Mouse (Mus musculus) NIH3T3 (cell line): Measurements from ENCODE around the gene Olfr155.
A peak's percentile ranks its signal among the peaks of the same experiment; 100 is the strongest.

Source experiments
- DNase-seq: peaks from one replicate; pipeline ENCODE4 v3.0.0-alpha.2; 2012; ENCODE audit warnings: low read depth

Olfr155 gene

DNA sequence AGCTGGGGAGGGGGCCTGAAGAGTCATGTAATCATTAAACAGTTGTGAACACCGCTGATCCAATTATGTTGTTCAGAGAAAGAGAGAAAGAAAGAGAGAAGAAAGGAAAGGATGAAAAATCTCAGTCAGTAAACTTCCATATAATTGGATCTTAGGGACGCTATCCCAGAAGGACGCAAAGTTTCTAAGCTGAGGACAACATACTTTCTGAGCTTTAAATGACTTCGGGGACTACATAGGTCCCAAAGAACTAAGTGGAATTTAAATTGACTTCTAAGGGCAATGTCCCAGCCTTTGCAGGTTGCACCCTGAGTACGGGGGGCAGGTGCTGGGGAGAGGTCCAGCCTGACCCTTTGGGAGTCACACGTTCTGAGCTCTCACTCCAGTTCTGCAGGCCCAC lies at the start of gene Olfr155:
Gene Olfr155 (plus strand): TSS at position 301 of the 400 bp plus-strand sequence.
- no peak for DNase-seq

DNA sequence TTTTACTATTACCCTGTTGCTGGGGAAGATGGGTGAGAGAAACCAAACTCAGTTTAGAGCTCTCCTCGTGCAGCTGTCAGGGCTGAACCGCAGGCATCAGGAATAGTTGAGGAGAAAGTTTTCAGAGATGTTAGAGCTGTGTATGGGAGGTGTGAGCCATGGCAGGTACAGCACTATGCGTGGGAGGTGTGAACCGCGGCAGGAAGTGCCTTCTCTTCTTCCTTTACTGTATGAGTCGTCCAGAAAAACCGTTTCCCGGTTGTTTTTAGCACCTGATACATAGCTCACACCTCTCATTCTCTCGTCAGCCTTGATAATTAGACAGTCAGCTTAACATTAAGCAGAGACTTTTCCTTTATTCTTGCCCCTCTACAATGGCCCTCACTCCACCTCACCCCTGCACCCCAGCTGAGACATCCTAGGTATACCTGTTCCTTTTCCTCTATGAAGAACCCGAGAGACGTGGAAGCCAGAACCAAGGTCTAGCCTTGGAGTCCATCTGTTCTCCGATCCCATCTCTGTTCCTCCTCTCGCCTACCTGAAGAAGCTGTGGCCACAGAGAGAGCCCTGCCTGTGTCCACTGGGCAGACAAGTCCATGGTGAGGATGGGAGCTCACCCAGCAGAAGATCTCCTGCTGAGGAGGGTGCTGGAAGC lies 28.3 kb upstream of the Olfr155 start:
- no peak for DNase-seq

DNA sequence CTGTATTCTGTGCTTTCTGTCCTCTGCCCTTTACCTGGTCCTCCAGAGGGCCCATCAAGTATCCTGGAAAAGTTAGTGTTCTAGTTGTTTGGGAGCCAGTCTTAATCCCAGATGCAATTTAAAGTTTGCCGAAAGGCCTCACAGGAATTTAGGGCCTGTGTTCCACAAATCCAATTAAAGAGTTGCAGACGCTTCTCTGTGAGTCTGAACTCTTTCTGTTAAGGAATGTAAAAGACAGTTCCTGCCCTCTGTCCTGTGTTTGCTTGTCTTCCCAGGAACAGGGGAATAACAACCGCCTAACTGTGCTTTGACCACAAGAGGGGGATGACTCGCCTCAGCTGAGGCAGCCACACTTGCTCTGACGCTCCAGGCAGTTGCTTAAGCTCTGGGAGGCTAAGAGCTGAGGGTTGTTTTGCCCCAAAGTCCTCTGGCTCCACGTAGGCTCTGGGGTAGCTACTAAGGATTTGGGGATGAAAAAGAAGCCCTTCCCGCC lies 27.5 kb upstream of the Olfr155 start, which contains the start of gene Olfr156:
Gene Olfr156 (minus strand): TSS at position 51 of the 493 bp plus-strand sequence.
- DNase-seq, result peak; percentile 80

DNA sequence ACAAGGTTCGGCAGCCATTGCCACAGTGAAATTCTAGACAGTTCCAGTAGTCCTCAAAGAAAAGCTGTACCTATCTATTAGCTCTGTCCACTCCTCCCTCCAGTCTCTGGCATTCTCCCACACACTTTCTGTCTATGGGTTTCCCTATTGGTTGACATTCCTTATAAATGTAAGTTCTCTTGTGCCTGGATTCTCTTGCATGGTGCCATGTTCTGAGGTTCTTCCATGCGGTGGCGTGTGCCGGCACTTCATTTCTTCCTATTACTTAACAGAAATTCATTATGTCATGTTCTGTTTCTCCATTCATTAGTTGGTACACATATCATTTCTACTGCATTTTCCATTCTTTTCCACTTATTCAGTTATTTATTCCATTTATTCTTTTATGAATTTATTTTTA lies 22.6 kb upstream of the Olfr155 start:
- no peak for DNase-seq

DNA sequence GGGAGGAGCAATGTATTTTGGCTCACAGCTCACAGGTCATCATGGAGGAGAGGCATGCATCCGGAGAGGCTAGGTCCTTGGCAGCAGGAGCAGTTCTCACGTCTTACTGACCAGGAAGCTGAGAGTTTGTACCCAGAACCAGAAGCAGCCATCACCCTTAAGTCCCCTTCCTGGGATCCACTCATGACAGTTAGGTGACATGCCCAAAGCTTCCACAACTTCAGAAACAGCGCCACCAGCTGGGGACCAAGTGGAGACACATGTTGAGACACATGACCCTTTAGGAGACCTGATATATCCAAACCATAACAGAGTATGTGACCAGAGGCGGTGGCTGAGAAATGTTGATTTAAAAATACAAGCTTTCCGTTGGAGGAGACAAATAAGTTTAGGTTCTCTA lies 19.3 kb upstream of the Olfr155 start:
- no peak for DNase-seq

DNA sequence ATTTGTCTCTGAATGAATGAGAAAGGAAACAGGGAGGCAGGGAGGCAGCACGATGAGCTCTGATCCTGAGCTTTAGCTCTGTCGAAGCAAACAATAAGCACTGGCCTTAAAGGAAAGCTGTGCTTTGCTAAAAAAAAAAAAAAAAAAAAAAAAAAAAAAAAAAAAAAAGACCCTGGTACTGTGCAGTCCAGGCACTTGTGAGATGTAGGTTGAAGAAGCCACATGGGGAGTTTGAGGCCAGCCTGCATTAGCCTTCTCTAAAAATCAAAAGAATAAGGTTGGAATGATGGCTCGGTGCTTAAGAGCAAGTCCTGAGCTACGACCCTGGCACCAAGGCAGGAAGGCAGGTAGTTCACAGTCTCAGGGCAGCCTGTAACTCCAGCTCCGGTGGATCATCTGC lies 17.6 kb upstream of the Olfr155 start:
- no peak for DNase-seq

DNA sequence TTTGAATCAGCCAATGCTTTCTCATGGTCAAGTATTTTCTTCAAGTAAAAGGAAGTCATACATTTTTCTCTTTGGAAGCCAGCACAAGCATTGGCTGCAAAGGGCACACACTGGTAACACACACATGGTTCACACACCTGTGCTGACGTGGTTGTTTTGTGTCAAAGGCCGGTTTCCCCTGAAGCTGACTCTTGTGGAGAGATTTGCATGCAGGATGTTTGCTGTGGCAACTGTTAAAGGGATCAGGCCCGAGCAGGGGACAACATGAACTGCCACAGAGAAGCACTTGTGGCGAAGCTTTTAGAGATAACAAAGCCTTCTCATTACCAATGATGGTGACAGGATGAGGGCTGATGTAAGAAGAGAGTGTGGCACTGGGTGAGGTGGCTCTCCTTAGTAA lies 16.6 kb upstream of the Olfr155 start:
- DNase-seq, result no peak

DNA sequence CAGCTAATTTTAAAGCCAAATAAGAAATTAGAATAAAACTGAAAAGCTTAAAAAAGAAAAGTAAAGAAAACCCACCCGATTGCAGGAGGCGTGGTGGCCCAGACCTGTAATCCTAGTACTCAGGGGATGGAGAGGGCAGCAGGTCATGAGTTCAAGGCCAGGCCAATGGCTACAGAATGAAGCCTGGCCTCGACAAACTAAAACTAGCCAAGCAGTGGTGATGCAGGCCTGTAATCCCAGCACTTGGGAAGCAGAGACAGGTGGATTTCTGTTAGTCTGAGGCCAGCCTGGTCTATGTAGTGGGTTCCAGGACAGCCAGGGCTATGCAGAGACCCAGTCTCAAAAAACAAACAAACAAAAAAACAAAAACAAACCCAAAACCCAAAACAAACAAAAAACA lies 13.0 kb upstream of the Olfr155 start:
- no peak for DNase-seq

DNA sequence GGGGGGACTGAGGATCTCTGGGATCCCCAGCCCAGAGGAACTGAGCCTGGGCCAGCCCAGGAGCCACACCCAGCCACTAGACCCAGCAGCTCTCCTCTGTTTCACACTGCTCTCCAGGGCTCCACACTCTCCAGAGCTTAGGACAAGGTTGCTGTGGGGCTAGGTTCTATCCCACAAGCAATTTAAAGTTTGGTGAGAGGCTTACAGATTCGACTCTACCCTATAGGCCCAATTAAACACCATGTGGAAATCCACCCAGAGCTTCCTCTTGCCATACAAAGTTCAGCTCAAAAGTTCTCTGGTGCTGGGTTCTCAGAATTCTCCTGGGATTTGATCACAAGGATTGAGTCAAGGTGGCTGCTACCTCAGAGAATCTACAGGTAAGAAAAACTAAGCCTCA lies 11.3 kb upstream of the Olfr155 start, which contains the start of gene Olfr157:
Gene Olfr157 (minus strand): TSS at position 101 of the 400 bp plus-strand sequence.
- DNase-seq, result no peak

DNA sequence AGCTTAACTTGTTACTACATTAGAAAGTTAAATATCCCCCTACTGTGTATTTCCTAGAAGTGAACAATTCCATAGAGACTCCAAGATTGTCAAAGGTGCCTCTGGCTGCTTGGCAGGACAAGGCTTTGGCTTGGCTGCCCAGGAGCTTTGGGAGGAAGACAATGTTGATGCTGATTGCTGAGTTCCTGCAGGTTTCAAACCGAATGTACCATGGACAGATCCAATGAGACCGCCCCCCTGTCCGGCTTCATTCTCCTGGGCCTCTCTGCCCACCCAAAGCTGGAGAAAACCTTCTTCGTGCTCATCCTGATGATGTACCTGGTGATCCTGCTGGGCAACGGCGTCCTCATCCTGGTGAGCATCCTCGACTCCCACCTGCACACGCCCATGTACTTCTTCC lies 2.7 kb downstream of the Olfr155 start:
- no peak for DNase-seq

DNA sequence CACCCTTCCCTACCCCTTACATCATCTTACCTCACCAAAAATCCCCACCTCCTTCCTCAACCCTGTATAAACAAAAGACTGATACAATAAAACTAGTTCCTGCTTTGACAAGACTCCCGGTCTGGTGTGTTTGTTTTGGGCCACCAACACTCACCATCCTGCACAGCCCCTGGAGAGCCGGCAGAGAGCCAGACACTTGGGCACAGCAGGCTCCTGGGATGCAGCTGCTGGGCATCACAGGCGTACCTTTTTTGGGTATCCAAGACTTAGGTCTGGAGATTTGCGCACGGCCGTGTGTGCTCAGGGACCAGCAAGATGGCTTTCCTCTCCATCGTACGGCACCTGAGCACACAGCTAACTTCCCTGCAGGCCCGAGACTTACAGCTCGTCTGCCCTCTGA lies 8.5 kb downstream of the Olfr155 start:
- no peak for DNase-seq

DNA sequence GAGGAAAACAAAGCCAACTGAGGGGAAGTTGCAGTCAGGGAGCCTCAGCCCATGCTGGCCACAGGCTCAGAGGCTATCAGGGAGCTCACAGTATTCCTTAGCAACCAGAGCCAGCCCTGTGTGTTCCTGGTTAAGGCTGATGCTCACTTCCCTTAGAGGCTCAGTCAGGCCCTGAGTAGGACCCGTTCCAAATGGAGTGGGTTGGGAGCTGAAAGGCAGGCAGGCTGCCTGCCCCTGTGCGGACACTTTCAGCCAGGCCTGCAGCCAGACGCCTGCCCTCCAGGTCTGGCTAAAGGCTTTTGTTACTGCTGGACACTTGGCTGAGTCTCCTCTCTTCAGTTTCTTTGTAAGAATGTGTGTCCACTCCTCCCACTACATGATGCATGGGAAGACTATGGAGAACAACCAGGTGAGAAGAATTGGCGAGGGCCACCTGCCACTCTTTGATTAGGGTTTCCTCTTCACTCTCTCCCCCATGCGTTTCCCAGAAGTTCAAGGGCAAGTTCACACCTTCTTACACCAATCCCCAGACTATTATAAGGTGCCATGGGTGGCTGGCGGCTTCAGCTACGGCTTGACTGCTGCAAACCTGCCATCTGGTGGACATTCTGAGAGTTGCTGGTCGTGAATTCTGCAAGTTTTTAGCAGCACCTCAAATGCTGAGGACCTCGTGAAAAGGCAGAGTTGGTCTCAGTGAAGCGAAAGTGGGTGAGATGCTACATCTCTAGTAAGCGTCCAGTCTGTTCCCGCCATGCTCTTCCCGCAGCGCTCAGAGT lies 9.6 kb downstream of the Olfr155 start:
- DNase-seq, result peak; percentile 84

DNA sequence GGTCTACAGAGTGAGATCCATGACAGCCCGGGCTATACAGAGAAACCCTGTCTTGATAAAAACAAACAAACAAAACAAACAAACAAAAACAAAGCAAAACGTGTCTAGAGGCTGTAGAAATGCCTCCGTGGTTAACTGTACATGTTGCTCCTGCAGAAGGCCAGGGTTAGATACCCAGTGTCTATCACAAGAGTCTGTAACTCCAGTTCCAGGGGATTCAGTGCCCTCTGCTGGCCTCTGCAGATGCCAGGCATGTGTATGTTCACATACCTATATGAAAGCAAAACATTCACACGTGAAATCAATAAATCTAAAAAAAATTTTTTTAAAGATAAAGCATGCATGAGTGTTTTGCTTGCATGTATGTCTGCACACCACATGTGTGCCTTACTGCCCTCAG lies 11.9 kb downstream of the Olfr155 start:
- DNase-seq, result no peak

DNA sequence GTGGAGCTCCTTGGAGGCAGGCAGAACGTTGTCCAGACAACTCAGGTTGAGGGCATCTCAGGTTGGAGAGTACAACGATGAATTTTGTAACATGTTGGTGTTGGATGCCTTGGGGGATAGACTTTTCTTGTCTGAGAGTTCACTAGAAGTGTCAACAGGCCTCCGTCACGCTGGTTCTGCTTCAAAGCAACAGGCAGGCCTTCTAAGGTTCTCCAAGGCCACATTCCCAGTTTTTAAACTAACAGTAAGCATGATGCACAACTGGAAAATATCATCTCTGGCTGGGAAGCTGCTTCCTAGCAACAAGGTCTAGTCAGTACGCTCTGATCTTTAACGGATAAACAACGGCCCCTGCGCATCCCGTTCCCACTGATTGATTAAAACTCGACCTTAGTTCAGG lies 18.5 kb downstream of the Olfr155 start:
- DNase-seq, result no peak

DNA sequence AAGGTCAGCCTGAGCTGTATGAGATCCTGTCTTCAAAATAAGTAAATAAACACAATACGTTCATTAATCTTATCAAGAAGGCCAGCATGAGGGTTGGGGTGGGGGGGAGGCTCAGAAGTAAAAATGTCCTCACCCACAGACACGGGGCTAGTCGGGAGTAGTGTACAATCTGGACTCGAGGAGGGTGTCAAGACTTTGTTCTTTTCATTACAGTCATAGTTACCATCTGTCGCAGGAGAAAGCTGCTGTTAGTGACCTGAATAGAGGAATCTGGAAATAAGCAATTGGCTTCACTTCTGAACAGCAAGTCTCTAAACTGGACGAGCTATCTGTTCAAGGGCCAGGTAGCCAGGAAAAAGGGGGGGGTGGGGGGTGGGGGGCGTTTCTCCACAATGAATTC lies 23.1 kb downstream of the Olfr155 start:
- DNase-seq, result no peak

DNA sequence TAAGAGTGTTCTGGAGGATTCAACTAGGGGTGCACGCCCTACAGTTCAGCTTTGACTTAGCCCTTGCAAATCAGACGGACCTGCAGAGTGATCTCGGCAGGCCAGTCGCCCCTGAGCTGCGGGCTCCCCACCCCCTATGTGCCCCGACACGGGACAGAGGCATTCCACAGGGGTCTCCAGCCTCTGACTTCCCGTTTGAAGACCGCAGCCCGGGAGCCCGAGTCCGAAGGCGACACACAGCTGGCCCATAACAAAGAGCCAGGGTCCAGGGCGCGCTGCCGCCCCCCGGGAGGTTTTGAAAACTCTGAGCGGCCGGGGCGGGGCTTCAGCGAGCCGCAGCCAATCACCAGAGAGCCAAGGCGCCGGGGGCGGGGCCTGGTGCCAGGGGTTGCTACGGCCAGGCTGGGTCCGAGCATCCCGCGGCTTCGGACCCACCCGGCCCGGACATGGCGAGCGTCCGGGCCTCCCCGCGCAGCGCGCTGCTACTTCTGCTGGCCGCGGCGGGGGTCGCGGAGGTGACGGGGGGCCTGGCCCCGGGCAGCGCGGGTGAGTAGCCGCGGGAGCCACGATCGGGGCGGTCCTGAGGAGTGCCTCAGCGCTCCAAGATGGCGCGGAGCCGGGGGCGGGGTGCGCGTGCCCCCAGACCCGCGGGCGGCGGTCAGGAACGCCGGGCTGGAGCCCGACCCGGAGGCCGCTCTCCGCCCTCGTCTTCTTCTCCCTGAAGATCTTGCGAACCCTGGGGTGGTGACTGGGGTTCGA lies 24.0 kb downstream of the Olfr155 start, which contains the start of gene Reck:
Gene Reck (plus strand): TSS at position 371 of the 759 bp plus-strand sequence.
- peak; percentile 86 for DNase-seq

DNA sequence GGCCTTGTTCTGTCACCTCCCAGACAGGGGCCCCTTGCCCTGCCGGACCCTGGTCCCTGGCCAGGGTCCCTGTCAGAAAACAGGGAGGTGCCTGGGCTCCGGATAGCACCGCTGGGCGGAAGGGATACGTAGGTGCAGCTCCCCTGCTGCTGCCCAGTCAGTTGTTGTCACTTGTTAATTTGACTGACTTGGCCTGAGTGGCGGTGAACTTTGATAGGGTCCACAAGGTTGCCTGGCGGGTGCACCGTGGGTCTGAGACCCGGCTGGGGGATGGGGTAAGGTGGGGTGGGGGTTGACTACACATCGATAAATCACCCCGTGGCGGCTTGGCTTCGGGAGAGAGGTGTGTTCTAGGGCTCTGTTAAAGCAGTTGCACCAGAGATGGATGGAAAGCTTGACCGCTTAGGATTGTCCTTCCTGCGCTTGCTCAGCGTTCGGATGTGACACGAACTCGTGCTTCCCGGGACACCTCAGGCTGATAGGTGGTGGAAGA lies 24.6 kb downstream of the Olfr155 start:
- DNase-seq, result no peak

DNA sequence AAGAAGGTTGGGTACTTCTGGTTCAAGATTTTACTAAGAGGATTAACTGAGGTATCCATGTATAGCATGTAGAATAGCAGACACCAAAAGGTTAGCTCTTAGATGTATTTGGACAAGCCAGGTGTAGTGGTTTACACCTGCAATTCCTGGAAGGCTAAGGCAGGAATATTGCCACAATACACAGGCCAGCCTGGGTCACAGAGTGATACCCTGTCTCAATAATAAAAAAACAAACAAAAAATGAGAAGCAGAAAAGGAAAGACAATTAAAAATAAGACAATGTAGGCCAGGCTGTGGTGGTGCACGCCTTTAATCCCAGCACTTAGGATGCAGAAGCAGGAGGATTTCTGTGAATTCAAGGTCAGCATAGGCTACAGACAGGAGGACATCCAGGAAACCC lies 25.9 kb downstream of the Olfr155 start:
- no peak for DNase-seq

DNA sequence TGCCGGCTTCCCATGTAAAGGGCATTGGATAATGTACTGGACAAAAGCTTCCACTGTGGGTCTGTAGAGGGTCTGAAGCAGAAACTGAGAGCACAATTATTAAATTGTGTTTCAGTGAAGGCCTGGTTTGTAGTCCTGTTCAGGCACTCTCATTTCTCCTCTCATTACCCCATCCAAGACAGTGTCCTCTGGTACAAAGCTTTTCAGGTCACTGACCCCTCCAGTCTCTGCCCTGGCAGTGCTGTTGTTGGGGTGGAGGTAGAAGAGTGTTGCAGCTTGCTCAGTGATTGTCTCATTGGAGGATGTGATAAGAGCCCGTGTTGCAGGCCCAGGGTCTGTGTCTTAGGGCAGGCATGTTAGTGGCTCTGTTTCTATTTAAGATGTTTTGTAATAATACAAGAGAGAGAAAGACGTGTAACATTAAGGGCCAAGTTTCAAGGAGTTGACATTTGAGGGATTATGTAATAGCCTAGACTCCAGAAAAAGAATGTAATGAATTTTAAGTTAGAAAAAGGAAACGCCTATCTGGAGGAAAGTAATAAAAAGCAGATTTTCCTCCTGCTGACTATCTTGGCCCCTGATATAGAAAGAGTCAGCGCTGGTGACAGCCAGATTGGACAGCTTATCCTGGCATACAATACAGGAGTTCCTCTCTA lies 26.9 kb downstream of the Olfr155 start:
- DNase-seq, result peak; percentile 65

DNA sequence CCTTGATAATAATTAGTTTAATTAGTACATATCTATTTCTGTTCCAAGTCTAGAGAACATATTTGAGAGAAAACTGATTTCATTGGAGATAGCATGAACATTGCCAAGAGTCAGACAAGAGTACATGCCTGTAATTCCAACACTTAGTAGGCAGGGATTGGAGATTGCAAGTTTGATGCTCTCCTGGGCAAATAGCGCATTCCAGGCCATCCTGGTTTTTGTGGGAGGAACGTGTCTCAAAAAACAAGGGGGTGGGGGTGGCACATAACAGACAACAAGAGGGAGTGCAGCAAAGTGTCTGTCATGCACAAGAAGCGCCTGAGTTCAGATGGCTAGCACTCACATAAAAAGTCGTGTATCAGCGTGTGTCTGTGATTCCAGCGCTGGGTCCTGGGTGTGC lies 28.2 kb downstream of the Olfr155 start:
- DNase-seq, result no peak

DNA sequence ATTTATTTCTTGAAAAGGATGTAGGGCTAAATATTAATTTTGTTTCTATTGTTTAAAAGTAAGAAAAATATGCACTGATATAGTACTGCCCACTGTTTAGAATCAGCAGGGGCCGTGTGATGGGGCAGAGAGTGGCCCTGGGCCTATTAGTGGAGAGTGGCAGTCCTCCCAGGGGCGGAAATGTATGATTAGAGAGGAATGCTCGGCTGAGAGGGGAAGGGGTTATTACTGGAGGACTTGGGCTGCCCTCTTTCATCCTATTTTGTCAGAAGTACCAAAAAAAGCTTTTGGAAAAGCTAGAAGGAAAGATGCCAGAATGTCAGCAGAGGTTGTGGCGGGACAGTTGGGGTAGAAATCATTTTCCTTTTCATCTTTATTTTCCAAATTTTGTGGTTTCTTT lies 32.8 kb downstream of the Olfr155 start:
- DNase-seq, result no peak

DNA sequence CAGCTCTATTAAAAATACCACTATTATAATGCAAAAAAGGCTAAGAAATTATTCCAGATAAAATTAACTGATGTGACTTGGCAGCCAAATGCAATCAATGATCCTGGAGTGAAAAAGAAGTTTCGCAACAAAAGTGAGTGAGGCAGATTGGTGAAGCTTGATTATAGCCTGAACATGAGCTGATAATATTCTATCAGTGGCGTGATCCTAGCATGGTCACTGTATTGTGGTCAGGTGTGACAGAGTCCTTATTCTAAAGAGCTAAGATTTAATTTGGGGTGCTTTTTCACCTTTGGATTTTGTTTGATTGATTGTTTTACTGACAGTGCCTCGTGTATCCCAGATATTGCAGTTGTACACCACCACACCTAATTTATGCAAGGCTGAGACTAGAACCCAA lies 39.9 kb downstream of the Olfr155 start:
- DNase-seq, result no peak
